Mouse (Mus musculus): ENCODE measurements around the gene Hist1h2af. TPM values are rescaled to one million over a fixed set of nuclear protein-coding genes. Genes with fewer than 3 reads are reported as not detected.
"Not testable (repeated sequence)": the region's sequence is repeated elsewhere in the genome, so short reads cannot be mapped to it uniquely, and the experiment has no call there.

The Hist1h2af gene
- total RNA-seq, 1 experiment from 2014 or later, result 182 TPM

- DNase-seq, result peak; percentile 92
Measured at GRCm38 (mm10) chr13:23535137-23536075, 1.7 kb downstream of the Hist1h2af start, which contains the start of gene Hist1h3g. Gene Hist1h3g, plus strand, starts transcription at chr13:23535422.

- DNase-seq, result no peak
Measured at GRCm38 (mm10) chr13:23536076-23536822, 2.5 kb downstream of the Hist1h2af start.

- DNase-seq, result no peak
Measured at GRCm38 (mm10) chr13:23537006-23537710, 3.5 kb downstream of the Hist1h2af start.

- DNase-seq, result no peak
Measured at GRCm38 (mm10) chr13:23538249-23538648, 4.5 kb downstream of the Hist1h2af start.

GRCm38 (mm10) chr13:23539821-23540220, 6.1 kb downstream of the Hist1h2af start:
- DNase-seq, result not testable (repeated sequence)

GRCm38 (mm10) chr13:23541497-23541896, 7.8 kb downstream of the Hist1h2af start:
- DNase-seq, result no peak

GRCm38 (mm10) chr13:23542225-23542980, 8.7 kb downstream of the Hist1h2af start:
- DNase-seq, result not testable (repeated sequence)

GRCm38 (mm10) chr13:23542999-23543607, 9.4 kb downstream of the Hist1h2af start, which contains the start of gene Hist1h2bh:
Gene Hist1h2bh, minus strand, starts transcription at chr13:23543392.
- peak; percentile 77 for DNase-seq

GRCm38 (mm10) chr13:23543965-23544786, 10.5 kb downstream of the Hist1h2af start, which contains the start of gene Hist1h3f:
Gene Hist1h3f, plus strand, starts transcription at chr13:23544052.
- DNase-seq, result peak; percentile 82

- DNase-seq, result not testable (repeated sequence)
Measured at GRCm38 (mm10) chr13:23544787-23545120, 11.0 kb downstream of the Hist1h2af start.

- DNase-seq, result no peak
Measured at GRCm38 (mm10) chr13:23546694-23547093, 13.0 kb downstream of the Hist1h2af start.

- DNase-seq, result no peak
Measured at GRCm38 (mm10) chr13:23550761-23551145, 17.0 kb downstream of the Hist1h2af start.

- DNase-seq, result peak; percentile 91
Measured at GRCm38 (mm10) chr13:23551146-23551834, 17.6 kb downstream of the Hist1h2af start, which contains the start of gene Hist1h4f. Gene Hist1h4f, minus strand, starts transcription at chr13:23551648.

- DNase-seq, result no peak
Measured at GRCm38 (mm10) chr13:23551931-23552914, 18.5 kb downstream of the Hist1h2af start.

GRCm38 (mm10) chr13:23552962-23553361, 19.3 kb downstream of the Hist1h2af start, which contains the start of gene Hist1h1d:
Gene Hist1h1d, plus strand, starts transcription at chr13:23553262.
- no peak for DNase-seq

- no peak for DNase-seq
Measured at GRCm38 (mm10) chr13:23554393-23554792, 20.7 kb downstream of the Hist1h2af start.

- DNase-seq, result peak; percentile 83
Measured at GRCm38 (mm10) chr13:23554925-23555838, 21.5 kb downstream of the Hist1h2af start.

Data from adrenal gland, postnatal 14 days (tissue).